Comparison of ENCODE assay signal across 12 mouse cellular contexts in genomic region chr6:92467343-92467742, GRCm38 (mm10).
A peak's percentile ranks its signal among the peaks of the same experiment; 100 is the strongest.
DNase-seq lines count a peak whose midpoint lies in the region; ATAC-seq lines count a peak whose summit lies in the region.
"Had no signal": no experiment of that assay in that cellular context is flagged by ENCODE, and none has a peak within 500 bp of the region (broad histone marks: within the 10 kb centered on the region; RNA-seq: fewer than 3 reads in every experiment).

No protein-coding gene starts in this region.

- no peak overlapping the region for H3K27ac ChIP-seq in hindbrain, embryonic 11.5 days (ENCODE audit: low read depth, low read length)
- H3K27ac ChIP-seq in hindbrain, embryonic 10.5 days: no peak overlapping the region
- no peak overlapping the region for H3K27ac ChIP-seq in forebrain, embryonic 16.5 days (ENCODE audit: low read length)
- peak overlapping the region; percentile 34 for H3K27ac ChIP-seq in neural tube, embryonic 13.5 days (replicated peaks)
- H3K27ac ChIP-seq: liver, embryonic 13.5 days had no signal

- DNase-seq in hindbrain, embryonic 11.5 days (ENCODE audit: low spot score): peak; percentile 48
- no peak for DNase-seq in hindbrain, embryonic 10.5 days (ENCODE audit: low spot score)
- DNase-seq in layer of hippocampus, adult 18-20 months (ENCODE audit: low spot score in 2 of 2): peak; percentile 68 to 92
- no peak for DNase-seq in kidney, postnatal 10 days
- no peak for DNase-seq in kidney, postnatal 25 days
- DNase-seq: cerebellum, adult 8-10 months; kidney, postnatal 14 days; liver, embryonic 13.5 days; thymus, postnatal 25 days had no signal

- no peaks in the 10 kb centered on the region for H3K27me3 ChIP-seq in hindbrain, embryonic 11.5 days (ENCODE audit: control insufficient read depth, insufficient read depth, low read length)
- H3K27me3 ChIP-seq in hindbrain, embryonic 10.5 days (ENCODE audit: insufficient read depth, poor library complexity, severe bottlenecking): no peaks in the 10 kb centered on the region
- H3K27me3 ChIP-seq in forebrain, embryonic 16.5 days (replicated peaks; ENCODE audit: control insufficient read depth, insufficient read depth, low read length): no peaks in the 10 kb centered on the region
- H3K27me3 ChIP-seq in neural tube, embryonic 13.5 days: no peaks in the 10 kb centered on the region
- H3K27me3 ChIP-seq: liver, embryonic 13.5 days had no signal

- 45% methylated on average over 2 of the region's 2 CpGs for WGBS in hindbrain, embryonic 11.5 days
- 51% methylated on average over 2 of the region's 2 CpGs for WGBS in hindbrain, embryonic 10.5 days
- 27% methylated on average over 2 of the region's 2 CpGs for whole genome bisulfite sequencing in forebrain, embryonic 16.5 days
- WGBS in neural tube, embryonic 13.5 days: 14% methylated on average over 2 of the region's 2 CpGs

- H3K4me1 ChIP-seq in hindbrain, embryonic 11.5 days (replicated peaks; ENCODE audit: control insufficient read depth, insufficient read depth, low read length): no peaks in the 10 kb centered on the region; the same call in 1 of the 2 replicates
- peaks cover 40% of the 10 kb centered on the region for H3K4me1 ChIP-seq in hindbrain, embryonic 10.5 days (replicated peaks)
- H3K4me1 ChIP-seq in forebrain, embryonic 16.5 days (replicated peaks; ENCODE audit: control insufficient read depth, insufficient read depth, low read length): peaks cover 13% of the 10 kb centered on the region
- peaks cover 47% of the 10 kb centered on the region for H3K4me1 ChIP-seq in neural tube, embryonic 13.5 days (replicated peaks)

- H3K4me2 ChIP-seq in hindbrain, embryonic 11.5 days (replicated peaks; ENCODE audit: low read depth, low read length): no peak overlapping the region
- no peak overlapping the region for H3K4me2 ChIP-seq in forebrain, embryonic 16.5 days (ENCODE audit: low read length)
- no peak overlapping the region for H3K4me2 ChIP-seq in neural tube, embryonic 13.5 days
- H3K4me2 ChIP-seq: liver, embryonic 13.5 days had no signal

- no peaks in the 10 kb centered on the region for H3K36me3 ChIP-seq in hindbrain, embryonic 11.5 days (ENCODE audit: control insufficient read depth, insufficient read depth, low read length)
- H3K36me3 ChIP-seq in hindbrain, embryonic 10.5 days: no peaks in the 10 kb centered on the region
- no peaks in the 10 kb centered on the region for H3K36me3 ChIP-seq in forebrain, embryonic 16.5 days (ENCODE audit: control insufficient read depth, insufficient read depth)
- H3K36me3 ChIP-seq in neural tube, embryonic 13.5 days: no peaks in the 10 kb centered on the region
- H3K36me3 ChIP-seq: liver, embryonic 13.5 days had no signal

- ATAC-seq in hindbrain, embryonic 11.5 days (ENCODE audit: low FRiP score): peak; percentile 66
- ATAC-seq in forebrain, embryonic 16.5 days: peak; percentile 83
- peak; percentile 77 for ATAC-seq in neural tube, embryonic 13.5 days (ENCODE audit: low read depth)

- no peak overlapping the region for H3K9ac ChIP-seq in hindbrain, embryonic 11.5 days (ENCODE audit: low read depth, low read length)
- H3K9ac ChIP-seq in forebrain, embryonic 16.5 days (replicated peaks; ENCODE audit: low read depth, low read length): no peak overlapping the region
- no peak overlapping the region for H3K9ac ChIP-seq in neural tube, embryonic 13.5 days
- H3K9ac ChIP-seq: liver, embryonic 13.5 days had no signal

- H3K9me3 ChIP-seq in hindbrain, embryonic 11.5 days (ENCODE audit: control insufficient read depth, low read length): no peaks in the 10 kb centered on the region
- no peaks in the 10 kb centered on the region for H3K9me3 ChIP-seq in hindbrain, embryonic 10.5 days
- no peaks in the 10 kb centered on the region for H3K9me3 ChIP-seq in forebrain, embryonic 16.5 days (ENCODE audit: control insufficient read depth, low read length)
- H3K9me3 ChIP-seq in neural tube, embryonic 13.5 days: no peaks in the 10 kb centered on the region
- H3K9me3 ChIP-seq: liver, embryonic 13.5 days had no signal

- H3K4me3 ChIP-seq in hindbrain, embryonic 11.5 days (ENCODE audit: low read depth, low read length): no peak overlapping the region
- no peak overlapping the region for H3K4me3 ChIP-seq in hindbrain, embryonic 10.5 days
- H3K4me3 ChIP-seq in forebrain, embryonic 16.5 days (replicated peaks; ENCODE audit: low read length): no peak overlapping the region
- no peak overlapping the region for H3K4me3 ChIP-seq in neural tube, embryonic 13.5 days
- H3K4me3 ChIP-seq: erythroblast, embryonic 14.5 days; liver, embryonic 13.5 days had no signal

Comparison
In these comparisons a context has a peak if more than half of its experiments do, and no peak if none do; other contexts are left out.
1. DNase-seq: peak in hindbrain, embryonic 11.5 days (single experiment) and layer of hippocampus, adult 18-20 months (2 of 2); none in hindbrain, embryonic 10.5 days (single experiment), kidney, postnatal 10 days (single experiment) and kidney, postnatal 25 days (0 of 2).
2. Peak in every context shown above with its lines, with median percentiles within 50 percentile points of each other: ATAC-seq.